Mouse (Mus musculus) brain, adult 10 weeks (tissue): ENCODE measurements around the gene Timd2. TPM values are rescaled to one million over a fixed set of nuclear protein-coding genes. Genes with fewer than 3 reads are reported as not detected.

Source experiments
- polyA plus RNA-seq: library from polyadenylated mRNA; stranded (reverse); fragments of 350-450 nt; fragmentation: Illumina TruSeq; extraction: RNeasy Lipid Tissue Mini Kit (QIAGEN cat#74804); gene quantifications from one replicate; pipeline ENCODE4 v1.2.3, GENCODE M21; 2015; ENCODE audit warnings: low read depth, low replicate concordance

Timd2 gene
- polyA plus RNA-seq = not detected

GRCm38 (mm10) chr11:46706664-46707356 is at the start of gene Timd2:
Gene Timd2 (minus strand): TSS chr11:46707061.

GRCm38 (mm10) chr11:46735076-46735475 is 28.2 kb upstream of the Timd2 start, which contains the start of gene Havcr1:
Gene Havcr1 (plus strand): TSS chr11:46735080.

GRCm38 (mm10) chr11:46629211-46629795 is 77.6 kb downstream of the Timd2 start, which contains the start of gene Dppa1:
Gene Dppa1 (minus strand): TSS chr11:46629261.

Other genes starting within 250 kb of the Timd2 start
- not detected for gene Gm12169, start 182.8 kb downstream of the Timd2 start, polyA plus RNA-seq
- gene BC053393, start 135.5 kb downstream of the Timd2 start, polyA plus RNA-seq = not detected
- gene Dppa1, start 77.8 kb downstream of the Timd2 start, polyA plus RNA-seq = not detected
- not detected for gene Havcr1, start 28.0 kb upstream of the Timd2 start, polyA plus RNA-seq
- not detected for gene Timd4, start 103.7 kb upstream of the Timd2 start, polyA plus RNA-seq